ENCODE assay signal across 20 mouse cellular contexts in the genomic region with DNA sequence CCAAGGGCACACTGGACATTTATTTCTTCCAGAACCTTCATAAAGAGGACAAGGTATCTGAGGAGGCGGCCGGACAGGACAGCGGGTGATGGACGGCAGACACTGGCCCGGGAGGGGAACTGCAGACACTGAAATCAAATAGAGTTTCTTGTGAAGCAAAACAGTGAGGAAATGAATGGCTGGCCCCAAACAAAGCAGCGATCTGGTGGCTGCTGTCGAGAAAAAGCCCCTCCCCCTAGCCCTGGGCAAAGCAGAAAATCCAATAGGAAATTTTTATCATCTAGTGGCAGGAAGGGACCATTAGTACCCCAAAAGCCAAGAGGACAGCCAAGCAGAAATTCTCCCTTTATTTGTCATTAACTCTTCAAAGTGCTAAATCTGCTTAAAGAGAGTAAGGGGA. TPM values are rescaled to one million over a fixed set of nuclear protein-coding genes. Genes with fewer than 3 reads are reported as not detected.
DNase-seq lines count a peak whose midpoint lies in the region; ATAC-seq lines count a peak whose summit lies in the region.
"Had no signal": no experiment of that assay in that cellular context is flagged by ENCODE, and none has a peak within 500 bp of the region (broad histone marks: within the 10 kb centered on the region; RNA-seq: fewer than 3 reads in every experiment).

No protein-coding gene starts in this region.

- no peak overlapping the region for H3K9ac ChIP-seq in neural tube, embryonic 11.5 days (ENCODE audit: low read length)
- peak overlapping the region; percentile 31; the same call in 1 of the 2 replicates for H3K9ac ChIP-seq in hindbrain, embryonic 14.5 days
- no peak overlapping the region; the same call in 1 of the 2 replicates for H3K9ac ChIP-seq in neural tube, embryonic 14.5 days (replicated peaks; ENCODE audit: low read depth, low read length)
- H3K9ac ChIP-seq in heart, embryonic 11.5 days (ENCODE audit: low read depth, low read length) = no peak overlapping the region
- H3K9ac ChIP-seq: embryonic facial prominence, embryonic 13.5 days; heart, embryonic 13.5 days had no signal

- peak; percentile 35; the same call in 1 of the 2 replicates for ATAC-seq in neural tube, embryonic 11.5 days (ENCODE audit: insufficient read depth, low FRiP score, low TSS enrichment)
- 0 out of 2 replicates have a peak, but pooled peaks have one; percentile 46 for ATAC-seq in hindbrain, embryonic 14.5 days (ENCODE audit: low FRiP score)
- no peak for ATAC-seq in neural tube, embryonic 14.5 days (ENCODE audit: low read depth)
- no peak for ATAC-seq in heart, embryonic 11.5 days (replicated peaks; ENCODE audit: insufficient number of reproducible peaks, low FRiP score, low TSS enrichment)

- no peaks in the 10 kb centered on the region for H3K36me3 ChIP-seq in neural tube, embryonic 11.5 days (ENCODE audit: control insufficient read depth, insufficient read depth, low read length)
- no peaks in the 10 kb centered on the region for H3K36me3 ChIP-seq in hindbrain, embryonic 14.5 days (replicated peaks; ENCODE audit: control insufficient read depth, insufficient read depth)
- H3K36me3 ChIP-seq in neural tube, embryonic 14.5 days (ENCODE audit: control insufficient read depth, insufficient read depth, low read length) = no peaks in the 10 kb centered on the region
- no peaks in the 10 kb centered on the region for H3K36me3 ChIP-seq in heart, embryonic 11.5 days (ENCODE audit: control insufficient read depth, insufficient read depth, low read length)
- H3K36me3 ChIP-seq: embryonic facial prominence, embryonic 13.5 days; heart, embryonic 13.5 days had no signal

- no peak overlapping the region for H3K4me2 ChIP-seq in neural tube, embryonic 11.5 days (ENCODE audit: low read depth)
- no peak overlapping the region for H3K4me2 ChIP-seq in hindbrain, embryonic 14.5 days (replicated peaks)
- H3K4me2 ChIP-seq in neural tube, embryonic 14.5 days (ENCODE audit: low read depth, low read length) = no peak overlapping the region
- H3K4me2 ChIP-seq in heart, embryonic 11.5 days = no peak overlapping the region
- H3K4me2 ChIP-seq: embryonic facial prominence, embryonic 13.5 days; heart, embryonic 13.5 days had no signal

- no peaks in the 10 kb centered on the region for H3K9me3 ChIP-seq in neural tube, embryonic 11.5 days (ENCODE audit: control insufficient read depth, low read length)
- no peaks in the 10 kb centered on the region for H3K9me3 ChIP-seq in hindbrain, embryonic 14.5 days (ENCODE audit: control insufficient read depth, low read length)
- H3K9me3 ChIP-seq in neural tube, embryonic 14.5 days (ENCODE audit: control insufficient read depth, low read length) = no peaks in the 10 kb centered on the region
- no peaks in the 10 kb centered on the region for H3K9me3 ChIP-seq in heart, embryonic 11.5 days (replicated peaks; ENCODE audit: control insufficient read depth, low read length)
- H3K9me3 ChIP-seq: embryonic facial prominence, embryonic 13.5 days; heart, embryonic 13.5 days had no signal

- peak; percentile 9 for DNase-seq in adrenal gland, postnatal 14 days
- DNase-seq in adrenal gland, adult (ENCODE audit: inconsistent age in 2 of 2, low spot score in 1 of 2) = no peak
- DNase-seq in neural tube, embryonic 11.5 days (ENCODE audit: low spot score) = peak; percentile 39
- DNase-seq in neural tube, embryonic 10.5 days (ENCODE audit: extremely low spot score, low spot score) = no peak
- no peak for DNase-seq in hindbrain, embryonic 14.5 days (ENCODE audit: low spot score)
- no peak for DNase-seq in ovary, adult 18-20 months (ENCODE audit: low spot score)
- DNase-seq: adrenal gland, postnatal 36 days; cerebellum, postnatal 14 days; gastrocnemius, postnatal 10 days; heart, postnatal 4 days; kidney, adult 2 months; kidney, postnatal 4 days; lung, postnatal 4 days; right cerebral cortex, postnatal 4 days had no signal

- WGBS in neural tube, embryonic 11.5 days = 19% methylated on average over 7 of the region's 7 CpGs
- 4% methylated on average over 7 of the region's 7 CpGs for WGBS in hindbrain, embryonic 14.5 days
- 14% methylated on average over 7 of the region's 7 CpGs for WGBS in neural tube, embryonic 14.5 days
- 44% methylated on average over 7 of the region's 7 CpGs for WGBS in heart, embryonic 11.5 days (ENCODE audit: insufficient replicate concordance)

- no peak overlapping the region for H3K4me3 ChIP-seq in neural tube, embryonic 11.5 days (ENCODE audit: low read depth, low read length)
- H3K4me3 ChIP-seq in hindbrain, embryonic 14.5 days (replicated peaks; ENCODE audit: low read length) = no peak overlapping the region
- no peak overlapping the region for H3K4me3 ChIP-seq in neural tube, embryonic 14.5 days (ENCODE audit: low read depth, low read length)
- H3K4me3 ChIP-seq in heart, embryonic 11.5 days (ENCODE audit: low read depth, low read length) = no peak overlapping the region
- H3K4me3 ChIP-seq: embryonic facial prominence, embryonic 13.5 days; heart, embryonic 13.5 days had no signal

- H3K4me1 ChIP-seq in neural tube, embryonic 11.5 days (ENCODE audit: control insufficient read depth, insufficient read depth, low read length) = peaks cover 8% of the 10 kb centered on the region; the same call in 1 of the 2 replicates
- peaks cover 17% of the 10 kb centered on the region; the same call in 1 of the 2 replicates for H3K4me1 ChIP-seq in hindbrain, embryonic 14.5 days (replicated peaks; ENCODE audit: control insufficient read depth, insufficient read depth, low read length)
- H3K4me1 ChIP-seq in neural tube, embryonic 14.5 days (ENCODE audit: control insufficient read depth, insufficient read depth, low read length) = no peaks in the 10 kb centered on the region
- no peaks in the 10 kb centered on the region for H3K4me1 ChIP-seq in heart, embryonic 11.5 days (ENCODE audit: control insufficient read depth, insufficient read depth, low read length)
- H3K4me1 ChIP-seq: heart, embryonic 13.5 days had no signal

- no peak overlapping the region for H3K27ac ChIP-seq in neural tube, embryonic 11.5 days (ENCODE audit: low read depth, low read length)
- peak overlapping the region; percentile 69 for H3K27ac ChIP-seq in hindbrain, embryonic 14.5 days
- H3K27ac ChIP-seq in neural tube, embryonic 14.5 days (ENCODE audit: low read depth, low read length) = peak overlapping the region; percentile 30; the same call in 1 of the 2 replicates
- H3K27ac ChIP-seq in heart, embryonic 11.5 days (ENCODE audit: low read depth, low read length) = no peak overlapping the region
- H3K27ac ChIP-seq: embryonic facial prominence, embryonic 13.5 days; heart, embryonic 13.5 days had no signal

- no peaks in the 10 kb centered on the region for H3K27me3 ChIP-seq in neural tube, embryonic 11.5 days (ENCODE audit: control insufficient read depth, insufficient read depth, low read length)
- H3K27me3 ChIP-seq in hindbrain, embryonic 14.5 days (ENCODE audit: control insufficient read depth, insufficient read depth, low read length) = no peaks in the 10 kb centered on the region
- no peaks in the 10 kb centered on the region for H3K27me3 ChIP-seq in neural tube, embryonic 14.5 days (ENCODE audit: control insufficient read depth, insufficient read depth, low read length)
- no peaks in the 10 kb centered on the region for H3K27me3 ChIP-seq in heart, embryonic 11.5 days (ENCODE audit: control insufficient read depth, insufficient read depth, low read length)
- H3K27me3 ChIP-seq: CH12.LX; embryonic facial prominence, embryonic 13.5 days; heart, embryonic 13.5 days had no signal

RNA-seq across cellular contexts. Expression of a gene that starts 42.9 kb away (rescaled TPM):
- 492 and 562 TPM in 2 replicates for total RNA-seq in adrenal gland, postnatal 14 days (2021)
- polyA plus RNA-seq in neural tube, embryonic 11.5 days (2014; fragmentation: Nextera tagmentation; extraction: Ambion mirVana) = 14.2 and 18.1 TPM in 2 replicates
- polyA plus RNA-seq in hindbrain, embryonic 14.5 days (2014; fragmentation: Nextera tagmentation; extraction: Ambion mirVana) = 212 and 306 TPM in 2 replicates
- polyA plus RNA-seq in neural tube, embryonic 14.5 days (2014; fragmentation: Nextera tagmentation; extraction: Ambion mirVana) = 493 and 540 TPM in 2 replicates
- polyA plus RNA-seq in heart, embryonic 11.5 days (2014; fragmentation: Nextera tagmentation; extraction: Ambion mirVana) = 0.52 and 1.9 TPM in 2 replicates
- total RNA-seq: CH12.LX; gastrocnemius, postnatal 10 days; monocyte, adult 5-6 weeks had no signal

Comparison
In these comparisons a context has a peak if more than half of its experiments do, and no peak if none do; other contexts are left out.
1. DNase-seq: peak in adrenal gland, postnatal 14 days (single experiment) and neural tube, embryonic 11.5 days (single experiment); none in adrenal gland, adult (0 of 2), neural tube, embryonic 10.5 days (single experiment), hindbrain, embryonic 14.5 days (single experiment) and ovary, adult 18-20 months (single experiment).
2. ATAC-seq: peak in neural tube, embryonic 11.5 days (single experiment) and hindbrain, embryonic 14.5 days (single experiment); none in neural tube, embryonic 14.5 days (single experiment) and heart, embryonic 11.5 days (single experiment).
3. H3K27ac ChIP-seq: peak in hindbrain, embryonic 14.5 days (single experiment) and neural tube, embryonic 14.5 days (single experiment); none in neural tube, embryonic 11.5 days (single experiment) and heart, embryonic 11.5 days (single experiment).
4. RNA of a gene that starts 42.9 kb away (polyA plus RNA-seq): 493 to 540 TPM in neural tube, embryonic 14.5 days and 212 to 306 TPM in hindbrain, embryonic 14.5 days; 14.2 to 18.1 TPM in neural tube, embryonic 11.5 days and 0.52 to 1.9 TPM in heart, embryonic 11.5 days; every median in the first group is over 10 times any median in the second.